Mouse (Mus musculus) kidney, adult 9 months (tissue): ENCODE data around the gene Ccdc74a.

Source experiments
- DNase-seq: peaks from one replicate; pipeline ENCODE4 v3.0.0; 2022

The Ccdc74a gene

GRCm38 (mm10) chr16:17642311-17642710 is 4.0 kb upstream of the Ccdc74a start:
- DNase-seq, result no peak

- no peak for DNase-seq
Measured at GRCm38 (mm10) chr16:17643437-17643990, 2.8 kb upstream of the Ccdc74a start.

GRCm38 (mm10) chr16:17647156-17647555 is 886 bp downstream of the Ccdc74a start:
- DNase-seq, result no peak

GRCm38 (mm10) chr16:17647566-17648340 is 1.5 kb downstream of the Ccdc74a start:
- no peak for DNase-seq

- DNase-seq, result no peak
Measured at GRCm38 (mm10) chr16:17649925-17650605, 3.8 kb downstream of the Ccdc74a start.

GRCm38 (mm10) chr16:17650711-17651110 is 4.4 kb downstream of the Ccdc74a start:
- DNase-seq, result no peak

- DNase-seq, result no peak
Measured at GRCm38 (mm10) chr16:17652607-17653006, 6.3 kb downstream of the Ccdc74a start.

GRCm38 (mm10) chr16:17653601-17654000 is 7.3 kb downstream of the Ccdc74a start:
- no peak for DNase-seq

- no peak for DNase-seq
Measured at GRCm38 (mm10) chr16:17654188-17654795, 8.0 kb downstream of the Ccdc74a start.

- peak; percentile 18 for DNase-seq
Measured at GRCm38 (mm10) chr16:17656212-17656871, 10.1 kb downstream of the Ccdc74a start.

- DNase-seq, result peak; percentile 25
Measured at GRCm38 (mm10) chr16:17665568-17665967, 19.3 kb downstream of the Ccdc74a start.

GRCm38 (mm10) chr16:17669886-17670285 is 23.6 kb downstream of the Ccdc74a start:
- no peak for DNase-seq

- no peak for DNase-seq
Measured at GRCm38 (mm10) chr16:17694860-17695259, 48.6 kb downstream of the Ccdc74a start.
